Mouse (Mus musculus) liver, embryonic 12.5 days (tissue): ENCODE results near the gene 1110002E22Rik. TPM values are rescaled to one million over a fixed set of nuclear protein-coding genes. Genes with fewer than 3 reads are reported as not detected.

Experiments
- ATAC-seq: fragments of 200-750 bp; cut with Nextera tagmentation; 2 replicates; pipeline ENCODE4 v1.8.0; 2017; ENCODE audit warnings: moderate number of reproducible peaks, mild to moderate bottlenecking, moderate library complexity
- H3K27ac ChIP-seq: fragments of 300-500 bp; sonication (generic); 2 replicates; pipeline ENCODE4 v1.5.1; 2016; ENCODE audit warnings: mild to moderate bottlenecking
- H3K27me3 ChIP-seq: fragments of 300-500 bp; sonication (generic); replicated peaks from 2 replicates; pipeline ENCODE4 v1.6.1; 2016; ENCODE audit warnings: mild to moderate bottlenecking, moderate library complexity
- H3K36me3 ChIP-seq: fragments of 300-500 bp; sonication (generic); 2 replicates; pipeline ENCODE4 v1.6.1; 2016; ENCODE audit warnings: mild to moderate bottlenecking, moderate library complexity
- H3K4me1 ChIP-seq: fragments of 300-500 bp; sonication (generic); 2 replicates; pipeline ENCODE4 v1.6.1; 2016
- H3K4me2 ChIP-seq: fragments of 300-500 bp; sonication (generic); 2 replicates; pipeline ENCODE4 v1.6.1; 2016; ENCODE audit warnings: mild to moderate bottlenecking, moderate library complexity
- H3K4me3 ChIP-seq: fragments of 300-500 bp; sonication (generic); 2 replicates; pipeline ENCODE4 v1.5.1; 2016; ENCODE audit warnings: mild to moderate bottlenecking, moderate library complexity
- H3K9ac ChIP-seq: fragments of 300-500 bp; sonication (generic); 2 replicates; pipeline ENCODE4 v1.6.1; 2016; ENCODE audit warnings: mild to moderate bottlenecking, moderate library complexity
- H3K9me3 ChIP-seq: fragments of 300-500 bp; sonication (generic); replicated peaks from 2 replicates; pipeline ENCODE4 v1.6.1; 2016; ENCODE audit warnings: mild to moderate bottlenecking, moderate library complexity
- WGBS: fragments of 180-500 bp; shearing (Covaris S2); methylation state at CpG from one replicate; pipeline ENCODE4 v1.1.7; 2016; ENCODE audit not compliant: insufficient replicate concordance; 5-methylcytosine and 5-hydroxymethylcytosine counted together
- polyA plus RNA-seq: library from polyadenylated mRNA; unstranded; fragments of >200 nt; fragmentation: Nextera tagmentation; extraction: Ambion mirVana; gene quantifications from 2 replicates; pipeline ENCODE4 v1.2.1, GENCODE M21; 2016

1110002E22Rik gene
- polyA plus RNA-seq, 1 experiment from 2014 or later, result 0.04 TPM

DNA sequence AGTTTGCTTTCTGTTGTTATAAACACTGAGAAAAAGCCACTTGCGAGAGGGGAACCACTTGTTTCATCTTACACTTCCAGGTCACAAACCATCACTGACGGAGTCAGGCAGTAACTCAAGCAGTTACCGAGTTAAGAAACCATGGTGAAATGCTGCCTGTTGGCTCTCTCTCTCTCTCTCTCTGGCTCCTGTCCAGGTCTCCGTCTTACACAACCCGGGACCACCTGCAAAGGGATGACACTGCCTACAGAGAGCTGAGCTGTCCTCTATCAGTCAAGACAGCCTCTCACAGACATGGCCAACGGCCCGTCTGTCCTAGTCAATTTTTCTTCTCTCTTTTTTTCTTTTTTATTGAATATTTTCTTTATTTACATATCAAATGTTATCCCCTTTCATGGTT is 21.5 kb upstream of the 1110002E22Rik start:
- Histone ChIP-seq H3K36me3 (no peaks in the 10 kb centered on the region), H3K9me3 (no peaks in the 10 kb centered on the region), H3K4me1 (no peaks in the 10 kb centered on the region), H3K27me3 (no peaks in the 10 kb centered on the region), H3K4me2 (no peak overlapping the region), H3K27ac (no peak overlapping the region), H3K9ac (no peak overlapping the region), H3K4me3 (no peak overlapping the region)
- no peak for ATAC-seq
- WGBS, result 79% methylated on average over 7 of the region's 7 CpGs

- H3K27me3 ChIP-seq, result no peaks in the 10 kb centered on the region
- ATAC-seq, result no peak
- 0 out of 2 replicates have a peak, but pooled peaks cover 10% of the 10 kb centered on the region for H3K4me1 ChIP-seq
- no peak overlapping the region for H3K4me3 ChIP-seq
- H3K4me2 ChIP-seq, result no peak overlapping the region
- no peak overlapping the region for H3K9ac ChIP-seq
- no peak overlapping the region for H3K27ac ChIP-seq
- 78% methylated on average over 6 of the region's 6 CpGs for WGBS
- no peaks in the 10 kb centered on the region for H3K9me3 ChIP-seq
- no peaks in the 10 kb centered on the region for H3K36me3 ChIP-seq
Measured at GRCm38 (mm10) chr3:138049555-138049954, 15.3 kb upstream of the 1110002E22Rik start.

- 71% methylated on average over 11 of the region's 11 CpGs for WGBS
- no peak overlapping the region for H3K4me2 ChIP-seq
- no peaks in the 10 kb centered on the region for H3K27me3 ChIP-seq
- no peak overlapping the region for H3K9ac ChIP-seq
- ATAC-seq, result no peak
- no peaks in the 10 kb centered on the region for H3K9me3 ChIP-seq
- no peak overlapping the region for H3K27ac ChIP-seq
- no peaks in the 10 kb centered on the region for H3K36me3 ChIP-seq
- H3K4me1 ChIP-seq, result 0 out of 2 replicates have a peak, but pooled peaks cover 10% of the 10 kb centered on the region
- H3K4me3 ChIP-seq, result no peak overlapping the region
Measured at GRCm38 (mm10) chr3:138050772-138051171, 14.1 kb upstream of the 1110002E22Rik start.

DNA sequence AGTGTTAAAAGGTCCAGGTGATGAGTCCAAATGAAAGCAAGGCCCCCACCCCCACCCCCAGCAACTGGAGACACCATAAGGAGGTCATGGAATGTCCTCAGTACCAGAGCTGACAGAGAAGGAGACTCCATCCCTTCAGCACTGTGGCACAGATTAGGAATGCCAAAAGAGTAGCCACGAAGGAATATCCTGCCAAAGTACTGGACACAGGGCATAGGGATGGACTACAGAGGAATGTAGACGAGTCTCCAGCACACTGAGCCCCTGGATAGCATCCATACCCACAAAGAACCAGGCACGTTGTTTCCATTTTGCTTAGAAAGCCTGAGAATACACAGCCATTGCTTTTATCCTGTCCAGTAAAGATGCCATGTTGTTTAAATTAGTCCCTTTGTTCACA is 13.4 kb upstream of the 1110002E22Rik start:
- Histone ChIP-seq H3K4me2 (no peak overlapping the region), H3K4me1 (0 out of 2 replicates have a peak, but pooled peaks cover 10% of the 10 kb centered on the region), H3K9me3 (no peaks in the 10 kb centered on the region), H3K36me3 (no peaks in the 10 kb centered on the region), H3K4me3 (no peak overlapping the region), H3K27ac (no peak overlapping the region), H3K27me3 (no peaks in the 10 kb centered on the region), H3K9ac (no peak overlapping the region)
- no peak for ATAC-seq
- 55% methylated on average over 3 of the region's 3 CpGs for WGBS

DNA sequence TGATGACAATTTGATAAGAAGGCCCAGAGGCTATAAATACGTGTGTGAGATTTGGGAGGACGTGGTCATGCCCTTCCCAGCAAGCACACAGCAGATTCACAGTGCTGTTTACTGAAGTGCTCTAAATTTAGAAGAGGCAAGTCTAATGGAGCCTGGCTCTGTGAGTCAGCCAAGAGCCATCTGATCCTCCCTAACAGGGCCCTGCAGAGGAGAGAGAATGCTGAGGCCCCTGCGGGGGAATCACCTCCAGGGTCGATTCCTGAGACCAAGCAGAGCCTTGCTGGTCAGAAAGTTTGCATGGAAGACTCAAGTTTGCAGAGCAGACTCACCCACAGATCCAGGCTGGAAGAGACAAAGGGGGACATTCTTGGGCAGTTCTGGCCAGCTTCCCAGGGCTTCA is 10.9 kb upstream of the 1110002E22Rik start:
- Histone ChIP-seq H3K4me1 (0 out of 2 replicates have a peak, but pooled peaks cover 10% of the 10 kb centered on the region), H3K36me3 (no peaks in the 10 kb centered on the region), H3K27ac (no peak overlapping the region), H3K4me3 (no peak overlapping the region), H3K4me2 (no peak overlapping the region), H3K27me3 (no peaks in the 10 kb centered on the region), H3K9ac (no peak overlapping the region), H3K9me3 (no peaks in the 10 kb centered on the region)
- no peak for ATAC-seq
- 32% methylated on average over 4 of the region's 4 CpGs for WGBS

GRCm38 (mm10) chr3:138056976-138057375 is 7.9 kb upstream of the 1110002E22Rik start:
- Histone ChIP-seq H3K36me3 (no peaks in the 10 kb centered on the region), H3K4me1 (0 out of 2 replicates have a peak, but pooled peaks cover 10% of the 10 kb centered on the region), H3K27me3 (no peaks in the 10 kb centered on the region), H3K4me2 (no peak overlapping the region), H3K9ac (no peak overlapping the region), H3K27ac (no peak overlapping the region), H3K4me3 (no peak overlapping the region), H3K9me3 (no peaks in the 10 kb centered on the region)
- no peak for ATAC-seq
- WGBS, result 67% methylated on average over 7 of the region's 7 CpGs

GRCm38 (mm10) chr3:138058226-138058625 is 6.6 kb upstream of the 1110002E22Rik start:
- Histone ChIP-seq H3K4me2 (no peak overlapping the region), H3K4me3 (no peak overlapping the region), H3K27me3 (no peaks in the 10 kb centered on the region), H3K9ac (no peak overlapping the region), H3K27ac (no peak overlapping the region), H3K36me3 (no peaks in the 10 kb centered on the region), H3K4me1 (0 out of 2 replicates have a peak, but pooled peaks cover 7% of the 10 kb centered on the region), H3K9me3 (no peaks in the 10 kb centered on the region)
- no peak for ATAC-seq
- WGBS, result 56% methylated on average over 4 of the region's 4 CpGs

DNA sequence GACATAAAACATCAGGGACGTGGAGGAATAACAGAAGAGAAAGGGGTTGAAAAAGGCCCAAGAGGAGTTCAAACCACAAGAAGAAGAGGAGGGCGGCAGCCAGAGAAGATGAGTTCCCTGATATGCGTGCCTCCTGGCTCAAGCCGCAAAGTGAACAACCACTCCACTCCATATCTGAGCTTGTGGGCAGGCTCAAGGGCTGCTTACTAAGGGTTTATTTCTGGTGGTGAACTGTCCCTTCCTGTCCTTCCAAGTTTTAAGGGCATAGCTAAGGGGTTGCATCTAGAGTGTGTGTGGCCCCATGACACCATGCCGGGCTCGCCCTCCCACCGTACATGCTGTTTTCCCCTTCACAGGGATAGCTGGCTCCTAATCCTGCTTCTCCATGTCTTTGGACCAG is 4.4 kb upstream of the 1110002E22Rik start:
- Histone ChIP-seq H3K27me3 (peaks cover 5% of the 10 kb centered on the region; the same call in 1 of the 2 replicates), H3K36me3 (no peaks in the 10 kb centered on the region), H3K27ac (no peak overlapping the region), H3K4me3 (no peak overlapping the region), H3K9ac (no peak overlapping the region), H3K4me1 (no peaks in the 10 kb centered on the region), H3K9me3 (no peaks in the 10 kb centered on the region), H3K4me2 (no peak overlapping the region)
- no peak for ATAC-seq
- WGBS, result 38% methylated on average over 7 of the region's 7 CpGs

DNA sequence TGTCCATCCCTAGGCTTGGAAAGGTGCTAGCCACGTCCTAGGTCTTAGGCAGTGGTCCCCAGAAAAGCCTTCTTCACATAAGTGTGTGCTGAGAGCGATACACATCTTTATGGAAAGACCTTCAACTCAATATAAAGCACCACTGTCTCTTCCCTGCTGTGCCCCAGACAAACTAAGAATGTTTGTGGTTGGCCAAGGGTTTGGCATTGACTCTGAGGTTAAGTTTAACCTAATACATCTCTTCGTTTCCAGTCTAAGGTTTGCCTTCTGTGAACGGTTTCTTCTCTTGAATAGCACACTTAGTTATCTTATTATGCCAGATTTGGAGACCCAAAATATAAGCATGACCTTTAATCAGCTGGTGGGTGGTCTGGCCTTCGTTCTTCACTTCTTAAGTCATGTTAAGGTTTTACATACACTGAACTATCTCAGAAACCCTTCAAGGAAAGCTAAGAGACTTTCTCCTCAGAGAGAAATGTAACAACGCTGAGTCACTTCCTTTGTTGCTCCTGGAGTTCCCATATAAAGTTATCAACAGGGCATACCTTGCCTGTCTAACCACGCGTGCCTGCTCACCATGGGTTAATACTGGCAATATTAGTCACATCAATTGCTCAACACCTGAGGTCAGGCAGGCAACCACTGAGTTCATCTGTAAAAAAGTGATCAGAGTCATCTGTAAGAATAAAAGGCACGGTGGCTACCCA is 3.5 kb upstream of the 1110002E22Rik start:
- WGBS, result 35% methylated on average over 9 of the region's 9 CpGs
- Histone ChIP-seq H3K27me3 (peaks cover 6% of the 10 kb centered on the region; the same call in 1 of the 2 replicates), H3K4me1 (no peaks in the 10 kb centered on the region), H3K9me3 (no peaks in the 10 kb centered on the region), H3K4me3 (no peak overlapping the region), H3K9ac (no peak overlapping the region), H3K36me3 (no peaks in the 10 kb centered on the region), H3K27ac (no peak overlapping the region), H3K4me2 (no peak overlapping the region)
- no peak for ATAC-seq

DNA sequence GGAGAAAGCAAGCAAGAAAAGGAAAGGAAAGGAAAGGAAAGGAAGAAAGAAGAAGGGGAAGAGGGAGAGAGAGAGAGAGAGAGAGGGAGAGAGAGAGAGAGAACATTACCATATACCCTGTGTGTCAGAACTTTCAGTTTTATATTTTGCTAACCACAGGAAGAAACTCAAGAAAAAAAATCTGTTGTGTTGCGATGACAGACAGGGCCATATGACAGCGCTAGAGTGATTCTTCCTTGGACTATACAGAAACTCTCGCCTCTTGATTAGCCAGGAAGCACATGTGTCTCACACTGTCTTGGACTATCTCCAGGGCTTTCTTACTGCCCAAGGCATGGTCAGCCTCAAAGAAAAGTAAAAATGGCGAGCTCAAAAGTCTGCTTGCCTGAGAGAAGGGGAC is 2.2 kb upstream of the 1110002E22Rik start:
- WGBS, result 65% methylated on average over 4 of the region's 4 CpGs
- H3K36me3 ChIP-seq, result no peaks in the 10 kb centered on the region

GRCm38 (mm10) chr3:138063731-138064329 is 1.0 kb upstream of the 1110002E22Rik start:
- Histone ChIP-seq H3K4me1 (no peaks in the 10 kb centered on the region), H3K9ac (no peak overlapping the region), H3K4me2 (no peak overlapping the region), H3K4me3 (no peak overlapping the region), H3K9me3 (no peaks in the 10 kb centered on the region), H3K27me3 (peaks cover 10% of the 10 kb centered on the region; the same call in 1 of the 2 replicates), H3K27ac (no peak overlapping the region), H3K36me3 (no peaks in the 10 kb centered on the region)
- 65% methylated on average over 14 of the region's 14 CpGs for WGBS
- ATAC-seq, result no peak

More for the DNA sequence above, 2.2 kb upstream of the 1110002E22Rik start:
- H3K27me3 ChIP-seq, result peaks cover 6% of the 10 kb centered on the region; the same call in 1 of the 2 replicates
- ATAC-seq, result no peak
- H3K9me3 ChIP-seq, result no peaks in the 10 kb centered on the region
- H3K4me1 ChIP-seq, result no peaks in the 10 kb centered on the region
- H3K4me3 ChIP-seq, result no peak overlapping the region
- no peak overlapping the region for H3K9ac ChIP-seq
- no peak overlapping the region for H3K4me2 ChIP-seq
- no peak overlapping the region for H3K27ac ChIP-seq

DNA sequence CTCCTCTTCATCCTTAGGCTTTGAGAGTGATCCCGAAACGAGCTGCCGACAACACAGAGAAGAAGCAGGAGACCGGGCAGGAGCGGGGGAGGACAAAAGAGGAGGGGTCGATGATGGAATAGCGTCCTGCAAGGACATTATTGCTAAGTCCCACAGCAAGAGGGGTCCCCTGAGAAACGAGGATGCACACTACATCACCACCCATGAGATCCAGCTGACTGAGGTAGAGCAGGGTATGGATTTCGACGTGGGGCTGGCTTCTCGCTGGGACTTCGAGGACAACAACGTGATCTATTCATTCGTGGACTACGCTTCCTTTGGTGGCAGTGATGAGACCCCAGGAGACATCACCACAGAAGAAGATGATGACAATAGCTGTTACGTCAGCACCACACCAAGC is 1.1 kb downstream of the 1110002E22Rik start:
- WGBS, result 76% methylated on average over 16 of the region's 16 CpGs
- no peak for ATAC-seq
- no peaks in the 10 kb centered on the region for H3K9me3 ChIP-seq
- H3K4me2 ChIP-seq, result no peak overlapping the region
- no peaks in the 10 kb centered on the region for H3K4me1 ChIP-seq
- peaks cover 10% of the 10 kb centered on the region; the same call in 1 of the 2 replicates for H3K27me3 ChIP-seq
- no peaks in the 10 kb centered on the region for H3K36me3 ChIP-seq
- H3K9ac ChIP-seq, result no peak overlapping the region
- H3K4me3 ChIP-seq, result no peak overlapping the region
- H3K27ac ChIP-seq, result no peak overlapping the region
